Mouse (Mus musculus): ENCODE measurements at regions not wholly inside any gene's neighbourhood (a gene's known extent, or its start where the extent isn't known, plus 50 kb on each side); places are given as distances from the start of the nearest gene placed in this dataset.

DNA sequence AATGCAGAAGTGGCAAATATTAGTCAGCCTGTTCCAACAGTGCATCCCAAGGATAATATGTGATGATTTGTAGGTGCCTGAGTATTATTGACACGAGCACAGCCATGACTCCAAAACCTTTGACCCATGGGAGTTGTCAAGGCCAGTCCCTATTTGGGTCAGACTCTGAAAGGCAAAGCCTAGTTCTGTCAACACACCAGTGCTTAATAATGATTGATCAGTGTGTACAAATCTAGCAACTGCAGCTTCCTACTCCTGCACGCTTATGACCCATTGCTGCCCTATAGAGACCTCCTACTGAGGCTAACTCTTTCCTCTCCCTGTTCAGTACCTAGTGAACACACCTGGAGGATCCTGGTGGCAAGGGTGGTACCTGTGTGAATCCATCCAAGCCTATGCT lies 427.3 kb downstream of the Fam84a start:
- H3K4me2 ChIP-seq (ENCODE audit: low read depth, low read length), result no peak overlapping the region
- H3K4me1 ChIP-seq (ENCODE audit: control insufficient read depth, insufficient read depth, low read length), result no peaks in the 10 kb centered on the region
- no peaks in the 10 kb centered on the region for H3K9me3 ChIP-seq (ENCODE audit: control insufficient read depth, low read length)
- WGBS, result 88% methylated on average over 2 of the region's 2 CpGs
- ATAC-seq (ENCODE audit: low read depth), result no peak
- no peak overlapping the region for H3K4me3 ChIP-seq (ENCODE audit: low read depth, low read length)
- H3K27me3 ChIP-seq (ENCODE audit: control insufficient read depth, insufficient read depth, low read length), result no peaks in the 10 kb centered on the region
- H3K27ac ChIP-seq (ENCODE audit: low read depth, low read length), result no peak overlapping the region
- no peak overlapping the region for H3K9ac ChIP-seq (replicated peaks; ENCODE audit: low read depth, low read length)
- no peaks in the 10 kb centered on the region for H3K36me3 ChIP-seq (ENCODE audit: control insufficient read depth, insufficient read depth, low read length)

DNA sequence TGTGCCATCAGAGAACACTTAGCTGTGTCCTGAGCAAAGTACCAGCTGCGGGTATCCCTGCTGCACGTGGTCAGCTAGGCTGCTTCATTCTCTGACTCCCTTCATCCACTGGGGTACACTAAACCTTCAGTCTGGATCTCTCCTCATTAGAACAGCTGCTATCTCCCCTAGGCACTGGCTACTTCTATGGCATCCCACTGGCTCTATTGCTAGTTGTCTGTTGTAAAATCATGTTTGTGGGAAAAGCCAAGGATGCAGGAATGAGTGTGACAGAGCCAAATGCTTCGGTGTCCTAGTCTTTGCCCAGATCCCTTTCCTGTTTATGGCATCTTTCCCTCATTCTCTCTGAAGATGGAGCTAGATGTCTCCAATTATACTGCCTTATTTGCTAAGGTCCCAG lies 440.9 kb downstream of the Nbas start:
- H3K27ac ChIP-seq (ENCODE audit: low read depth, low read length), result no peak overlapping the region
- H3K4me1 ChIP-seq (ENCODE audit: control insufficient read depth, insufficient read depth, low read length), result no peaks in the 10 kb centered on the region
- WGBS, result 71% methylated on average over 3 of the region's 3 CpGs
- no peaks in the 10 kb centered on the region for H3K27me3 ChIP-seq (ENCODE audit: control insufficient read depth, insufficient read depth, low read length)
- no peak for ATAC-seq (ENCODE audit: low read depth)
- H3K4me2 ChIP-seq (ENCODE audit: low read depth, low read length), result no peak overlapping the region
- H3K36me3 ChIP-seq (ENCODE audit: control insufficient read depth, insufficient read depth, low read length), result no peaks in the 10 kb centered on the region
- H3K9ac ChIP-seq (replicated peaks; ENCODE audit: low read depth, low read length), result no peak overlapping the region
- no peak overlapping the region for H3K4me3 ChIP-seq (ENCODE audit: low read depth, low read length)
- no peaks in the 10 kb centered on the region for H3K9me3 ChIP-seq (ENCODE audit: control insufficient read depth, low read length)

DNA sequence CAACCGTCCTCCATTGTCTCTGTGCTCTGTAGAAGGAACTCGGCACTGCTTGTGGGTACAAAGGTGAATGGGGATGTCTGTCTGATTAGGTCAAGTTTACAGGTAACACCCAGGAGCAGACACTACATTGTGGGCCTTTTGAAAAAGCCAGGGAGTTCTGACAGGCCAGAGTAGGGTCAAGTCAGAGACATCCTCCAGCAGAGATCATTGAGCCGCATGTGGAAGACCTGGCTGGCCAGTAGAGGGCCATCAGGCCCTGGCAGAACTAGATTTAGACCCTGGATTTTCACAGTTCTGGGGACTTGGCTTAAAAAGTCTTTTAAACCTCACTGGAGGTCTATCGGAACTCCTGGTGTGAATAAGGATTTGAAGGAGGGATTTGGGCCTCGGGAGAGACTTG lies 438.8 kb downstream of the Nbas start:
- 88% methylated on average over 5 of the region's 5 CpGs for WGBS
- H3K9ac ChIP-seq (replicated peaks; ENCODE audit: low read depth, low read length), result no peak overlapping the region
- no peak overlapping the region for H3K27ac ChIP-seq (ENCODE audit: low read depth, low read length)
- no peak for ATAC-seq (ENCODE audit: low read depth)
- no peak overlapping the region for H3K4me3 ChIP-seq (ENCODE audit: low read depth, low read length)
- H3K4me1 ChIP-seq (ENCODE audit: control insufficient read depth, insufficient read depth, low read length), result no peaks in the 10 kb centered on the region
- H3K36me3 ChIP-seq (ENCODE audit: control insufficient read depth, insufficient read depth, low read length), result no peaks in the 10 kb centered on the region
- H3K4me2 ChIP-seq (ENCODE audit: low read depth, low read length), result no peak overlapping the region
- H3K9me3 ChIP-seq (ENCODE audit: control insufficient read depth, low read length), result no peaks in the 10 kb centered on the region
- H3K27me3 ChIP-seq (ENCODE audit: control insufficient read depth, insufficient read depth, low read length), result no peaks in the 10 kb centered on the region

- no peak overlapping the region for H3K4me3 ChIP-seq (ENCODE audit: low read depth, low read length)
- H3K27ac ChIP-seq (ENCODE audit: low read depth, low read length), result no peak overlapping the region
- H3K4me2 ChIP-seq (ENCODE audit: low read depth, low read length), result no peak overlapping the region
- H3K27me3 ChIP-seq (ENCODE audit: control insufficient read depth, insufficient read depth, low read length), result no peaks in the 10 kb centered on the region
- no peaks in the 10 kb centered on the region for H3K36me3 ChIP-seq (ENCODE audit: control insufficient read depth, insufficient read depth, low read length)
- H3K9me3 ChIP-seq (ENCODE audit: control insufficient read depth, low read length), result no peaks in the 10 kb centered on the region
- 0 out of 2 replicates have a peak, but pooled peaks have one; percentile 50 for ATAC-seq (ENCODE audit: low read depth)
- H3K9ac ChIP-seq (replicated peaks; ENCODE audit: low read depth, low read length), result no peak overlapping the region
- 54% methylated on average over 4 of the region's 4 CpGs for WGBS
- no peaks in the 10 kb centered on the region for H3K4me1 ChIP-seq (ENCODE audit: control insufficient read depth, insufficient read depth, low read length)
Measured at GRCm38 (mm10) chr12:13706510-13706909, 437.6 kb downstream of the Nbas start.

- no peaks in the 10 kb centered on the region for H3K4me1 ChIP-seq (ENCODE audit: control insufficient read depth, insufficient read depth, low read length)
- WGBS, result 86% methylated on average over 3 of the region's 3 CpGs
- no peak for ATAC-seq (ENCODE audit: low read depth)
- H3K9ac ChIP-seq (replicated peaks; ENCODE audit: low read depth, low read length), result no peak overlapping the region
- no peak overlapping the region for H3K4me3 ChIP-seq (ENCODE audit: low read depth, low read length)
- H3K27ac ChIP-seq (ENCODE audit: low read depth, low read length), result no peak overlapping the region
- H3K27me3 ChIP-seq (ENCODE audit: control insufficient read depth, insufficient read depth, low read length), result no peaks in the 10 kb centered on the region
- no peaks in the 10 kb centered on the region for H3K9me3 ChIP-seq (ENCODE audit: control insufficient read depth, low read length)
- H3K36me3 ChIP-seq (ENCODE audit: control insufficient read depth, insufficient read depth, low read length), result no peaks in the 10 kb centered on the region
- H3K4me2 ChIP-seq (ENCODE audit: low read depth, low read length), result no peak overlapping the region
Measured at GRCm38 (mm10) chr12:13703604-13704003, 434.7 kb downstream of the Nbas start.

- 92% methylated on average over 2 of the region's 2 CpGs for WGBS
Measured at GRCm38 (mm10) chr12:13699858-13700257, 430.9 kb downstream of the Nbas start.

DNA sequence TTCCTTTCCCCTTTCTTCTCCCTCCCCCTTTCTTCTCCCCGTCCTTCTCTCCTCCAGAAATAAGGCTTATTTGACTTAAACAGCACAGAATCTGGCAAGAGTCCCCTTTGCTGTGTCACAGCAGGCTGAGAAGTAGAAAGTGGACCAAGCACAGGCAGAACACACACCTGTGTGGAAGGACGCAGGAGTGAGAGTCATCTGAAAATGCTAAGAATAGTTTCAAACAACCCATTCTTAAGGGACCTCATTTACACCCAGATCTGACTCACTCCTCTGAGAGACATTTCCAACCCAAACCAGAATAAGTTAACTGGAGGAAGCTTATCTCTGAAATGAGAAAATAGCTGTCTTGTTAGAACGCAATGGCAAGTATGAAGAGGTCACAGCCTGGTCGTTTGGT lies 429.9 kb downstream of the Nbas start:
- H3K36me3 ChIP-seq (ENCODE audit: control insufficient read depth, insufficient read depth, low read length), result no peaks in the 10 kb centered on the region
- H3K9me3 ChIP-seq (ENCODE audit: control insufficient read depth, low read length), result no peaks in the 10 kb centered on the region
- H3K9ac ChIP-seq (replicated peaks; ENCODE audit: low read depth, low read length), result no peak overlapping the region
- no peak for ATAC-seq (ENCODE audit: low read depth)
- no peak overlapping the region for H3K4me2 ChIP-seq (ENCODE audit: low read depth, low read length)
- H3K27me3 ChIP-seq (ENCODE audit: control insufficient read depth, insufficient read depth, low read length), result no peaks in the 10 kb centered on the region
- no peak overlapping the region for H3K27ac ChIP-seq (ENCODE audit: low read depth, low read length)
- no peak overlapping the region for H3K4me3 ChIP-seq (ENCODE audit: low read depth, low read length)
- WGBS, result 85% methylated on average over 4 of the region's 4 CpGs
- H3K4me1 ChIP-seq (ENCODE audit: control insufficient read depth, insufficient read depth, low read length), result no peaks in the 10 kb centered on the region

More at GRCm38 (mm10) chr12:13699858-13700257, 430.9 kb downstream of the Nbas start:
- H3K36me3 ChIP-seq (ENCODE audit: control insufficient read depth, insufficient read depth, low read length), result no peaks in the 10 kb centered on the region
- no peak for ATAC-seq (ENCODE audit: low read depth)
- H3K27ac ChIP-seq (ENCODE audit: low read depth, low read length), result no peak overlapping the region
- no peak overlapping the region for H3K4me3 ChIP-seq (ENCODE audit: low read depth, low read length)
- H3K9me3 ChIP-seq (ENCODE audit: control insufficient read depth, low read length), result no peaks in the 10 kb centered on the region
- H3K4me1 ChIP-seq (ENCODE audit: control insufficient read depth, insufficient read depth, low read length), result no peaks in the 10 kb centered on the region
- H3K27me3 ChIP-seq (ENCODE audit: control insufficient read depth, insufficient read depth, low read length), result no peaks in the 10 kb centered on the region
- H3K4me2 ChIP-seq (ENCODE audit: low read depth, low read length), result no peak overlapping the region
- no peak overlapping the region for H3K9ac ChIP-seq (replicated peaks; ENCODE audit: low read depth, low read length)

DNA sequence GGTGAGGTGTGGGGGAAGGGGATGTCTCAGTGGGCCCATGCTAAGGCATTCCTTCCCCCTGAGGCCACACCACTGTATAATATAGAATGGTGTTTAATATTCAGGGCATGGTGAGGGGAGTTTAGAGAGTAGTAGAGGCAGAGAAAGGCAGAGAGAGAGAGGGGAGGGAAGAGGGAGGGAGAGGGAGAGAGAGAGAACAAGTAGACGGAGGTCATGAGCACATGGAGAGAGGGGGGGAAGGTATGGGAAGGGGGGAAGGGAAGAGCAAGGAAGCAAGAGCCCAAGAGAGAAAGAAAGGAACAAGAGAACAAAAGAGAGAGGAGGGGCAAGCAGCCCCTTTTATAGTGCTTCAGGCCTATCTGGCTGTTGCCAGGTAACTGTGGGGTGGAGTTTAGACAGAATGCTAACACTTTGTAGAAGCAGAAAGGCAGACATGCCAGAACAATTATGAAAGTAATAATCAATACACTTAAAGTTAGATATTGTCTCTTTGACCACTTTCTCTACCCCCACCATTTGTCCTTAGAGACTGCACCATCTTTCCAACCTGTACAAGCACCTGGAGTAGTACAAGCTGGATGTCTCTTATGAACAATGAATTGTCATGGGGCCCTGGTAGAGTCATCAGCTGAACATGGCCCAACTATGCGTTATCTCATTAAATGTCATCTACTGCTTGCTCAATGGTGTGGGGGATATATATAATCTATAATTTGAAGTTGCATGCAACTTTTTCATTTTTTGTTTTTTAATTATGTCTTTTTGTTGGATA lies 422.6 kb downstream of the Nbas start:
- ATAC-seq (ENCODE audit: low read depth), result no peak

GRCm38 (mm10) chr12:13677266-13677665 lies 408.3 kb downstream of the Nbas start:
- no peaks in the 10 kb centered on the region for H3K4me1 ChIP-seq (ENCODE audit: control insufficient read depth, insufficient read depth, low read length)
- H3K4me3 ChIP-seq (ENCODE audit: low read depth, low read length), result no peak overlapping the region
- H3K9ac ChIP-seq (replicated peaks; ENCODE audit: low read depth, low read length), result no peak overlapping the region
- H3K9me3 ChIP-seq (ENCODE audit: control insufficient read depth, low read length), result no peaks in the 10 kb centered on the region
- WGBS, result 72% methylated on average over 1 of the region's 1 CpGs
- H3K27me3 ChIP-seq (ENCODE audit: control insufficient read depth, insufficient read depth, low read length), result no peaks in the 10 kb centered on the region
- no peaks in the 10 kb centered on the region for H3K36me3 ChIP-seq (ENCODE audit: control insufficient read depth, insufficient read depth, low read length)
- H3K27ac ChIP-seq (ENCODE audit: low read depth, low read length), result no peak overlapping the region
- no peak for ATAC-seq (ENCODE audit: low read depth)
- H3K4me2 ChIP-seq (ENCODE audit: low read depth, low read length), result no peak overlapping the region

More for the DNA sequence above, 422.6 kb downstream of the Nbas start:
- no peaks in the 10 kb centered on the region for H3K4me1 ChIP-seq (ENCODE audit: control insufficient read depth, insufficient read depth, low read length)
- H3K4me2 ChIP-seq (ENCODE audit: low read depth, low read length), result no peak overlapping the region
- H3K27me3 ChIP-seq (ENCODE audit: control insufficient read depth, insufficient read depth, low read length), result no peaks in the 10 kb centered on the region
- no peak overlapping the region for H3K4me3 ChIP-seq (ENCODE audit: low read depth, low read length)
- H3K9ac ChIP-seq (replicated peaks; ENCODE audit: low read depth, low read length), result no peak overlapping the region
- 44% methylated on average over 2 of the region's 2 CpGs for WGBS
- H3K27ac ChIP-seq (ENCODE audit: low read depth, low read length), result no peak overlapping the region
- no peaks in the 10 kb centered on the region for H3K9me3 ChIP-seq (ENCODE audit: control insufficient read depth, low read length)
- no peaks in the 10 kb centered on the region for H3K36me3 ChIP-seq (ENCODE audit: control insufficient read depth, insufficient read depth, low read length)
